Mouse (Mus musculus) limb, embryonic 14.5 days (tissue): Measurements from ENCODE around the gene Igdcc4. TPM values are rescaled to one million over a fixed set of nuclear protein-coding genes. Genes with fewer than 3 reads are reported as not detected.

Experiments
- ATAC-seq: fragments of 200-750 bp; cut with Nextera tagmentation; 2 replicates; pipeline ENCODE4 v1.8.0; 2017; ENCODE audit warnings: low read depth, moderate number of reproducible peaks, moderate TSS enrichment; ENCODE audit not compliant: low FRiP score
- DNase-seq: peaks from one replicate; pipeline ENCODE4 v3.0.0-alpha.2; 2015; ENCODE audit warnings: low spot score
- H3K27ac ChIP-seq: fragments of 300-500 bp; sonication (generic); replicated peaks from 2 replicates; pipeline ENCODE4 v1.5.1; 2014; ENCODE audit warnings: low read depth, mild to moderate bottlenecking, low read length, moderate library complexity, mixed read lengths
- H3K27me3 ChIP-seq: fragments of 300-500 bp; sonication (generic); 2 replicates; pipeline ENCODE4 v1.6.1; 2014; ENCODE audit warnings: low read length, mixed read lengths; ENCODE audit not compliant: control insufficient read depth, insufficient read depth
- H3K36me3 ChIP-seq: fragments of 300-500 bp; sonication (generic); 2 replicates; pipeline ENCODE4 v1.6.1; 2014; ENCODE audit warnings: mild to moderate bottlenecking, low read length, moderate library complexity, mixed read lengths; ENCODE audit not compliant: control insufficient read depth, insufficient read depth
- H3K4me1 ChIP-seq: fragments of 300-500 bp; sonication (generic); 2 replicates; pipeline ENCODE4 v1.6.1; 2014; ENCODE audit warnings: antibody characterized with exemption, low read length, mixed read lengths; ENCODE audit not compliant: control insufficient read depth, insufficient read depth
- H3K4me2 ChIP-seq: fragments of 300-500 bp; sonication (generic); replicated peaks from 2 replicates; pipeline ENCODE4 v1.6.1; 2014; ENCODE audit warnings: low read depth, mild to moderate bottlenecking, low read length, moderate library complexity; ENCODE audit not compliant: severe bottlenecking
- H3K4me3 ChIP-seq: fragments of 300-500 bp; sonication (generic); replicated peaks from 2 replicates; pipeline ENCODE4 v1.5.1; 2014; ENCODE audit warnings: low read length
- H3K9ac ChIP-seq: fragments of 300-500 bp; sonication (generic); 2 replicates; pipeline ENCODE4 v1.6.1; 2014; ENCODE audit warnings: mild to moderate bottlenecking, low read depth, low read length, moderate library complexity; ENCODE audit not compliant: severe bottlenecking
- H3K9me3 ChIP-seq: fragments of 300-500 bp; sonication (generic); 2 replicates; pipeline ENCODE4 v1.6.1; 2016; ENCODE audit warnings: low read length; ENCODE audit not compliant: control insufficient read depth
- POLR2A ChIP-seq: fragments of 200-500 bp; IDR thresholded peaks from 2 replicates; pipeline ENCODE4 v1.8.0; 2012; ENCODE audit warnings: inconsistent platforms, mild to moderate bottlenecking, moderate library complexity, borderline replicate concordance; ENCODE audit not compliant: insufficient read depth, insufficient read length; ENCODE audit errors: extremely low read depth
- WGBS: fragments of 180-500 bp; shearing (Covaris S2); extraction: QIAGEN DNeasy Blood & Tissue Kit; methylation state at CpG from one replicate; pipeline ENCODE4 v1.1.7; 2014; 5-methylcytosine and 5-hydroxymethylcytosine counted together
- polyA plus RNA-seq, 2 experiments: library from polyadenylated mRNA; depleted of rRNA in 1 of 2; stranded (reverse) in 1 of 2; unstranded in 1 of 2; fragments of >200 nt; fragmentation: Nextera tagmentation in 1 of 2; extraction: Ambion mirVana in 1 of 2; gene quantifications; 2 replicates each; pipeline versions ENCODE4 v1.2.1 to v1.2.3; 2012 to 2014

Igdcc4 gene
- polyA plus RNA-seq, 2 experiments = 47.5 to 71.0 TPM

DNA sequence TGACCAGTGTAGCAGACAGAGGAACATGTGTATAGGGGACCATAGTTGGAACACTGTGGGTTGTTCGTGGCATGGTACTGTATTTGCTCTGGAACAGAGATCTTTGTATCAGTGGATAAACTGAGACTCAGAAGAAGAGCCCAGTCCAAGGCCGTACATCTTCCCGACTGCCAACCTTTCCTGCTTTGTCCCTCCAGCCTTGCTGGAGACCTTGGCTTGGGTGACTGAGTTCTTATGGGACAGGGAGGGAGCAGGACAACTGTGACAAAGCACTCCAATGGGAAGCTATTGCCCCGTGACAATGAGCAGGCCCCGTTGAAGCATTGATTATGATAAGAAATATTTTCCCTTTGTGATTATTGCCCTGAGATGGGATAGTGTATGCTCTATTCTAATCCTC, 10.4 kb downstream of the Igdcc4 start:
- DNase-seq = no peak
- H3K4me3 ChIP-seq = no peak overlapping the region
- 92% methylated on average over 5 of the region's 5 CpGs for WGBS
- H3K36me3 ChIP-seq = peaks cover 12% of the 10 kb centered on the region
- no peak for ATAC-seq
- no peaks in the 10 kb centered on the region for H3K27me3 ChIP-seq
- no peak overlapping the region for H3K4me2 ChIP-seq
- no peak overlapping the region for H3K9ac ChIP-seq
- TF ChIP-seq POLR2A = no peak
- H3K27ac ChIP-seq = no peak overlapping the region
- no peaks in the 10 kb centered on the region for H3K9me3 ChIP-seq
- peaks cover 10% of the 10 kb centered on the region for H3K4me1 ChIP-seq

DNA sequence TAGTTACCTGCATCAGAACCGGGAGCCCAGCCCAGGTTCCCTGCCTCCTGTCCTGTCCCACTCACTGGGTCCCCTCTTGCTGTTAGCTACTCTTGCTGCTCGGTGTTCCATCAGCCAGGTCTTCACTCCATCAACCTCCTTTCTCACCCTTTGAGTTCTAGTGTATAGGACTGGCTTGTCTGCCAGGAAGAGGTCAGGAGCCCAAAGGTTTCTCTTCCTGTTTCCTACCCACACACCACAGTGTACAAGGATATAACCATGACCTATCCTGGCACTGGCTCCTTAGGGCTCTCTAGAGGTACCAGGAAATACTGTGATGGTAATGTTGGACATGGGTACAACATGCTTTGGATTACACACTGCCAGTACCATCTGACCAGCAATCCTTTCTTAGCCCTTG, 12.4 kb downstream of the Igdcc4 start:
- 82% methylated on average over 2 of the region's 2 CpGs for WGBS
- no peak overlapping the region for H3K27ac ChIP-seq

DNA sequence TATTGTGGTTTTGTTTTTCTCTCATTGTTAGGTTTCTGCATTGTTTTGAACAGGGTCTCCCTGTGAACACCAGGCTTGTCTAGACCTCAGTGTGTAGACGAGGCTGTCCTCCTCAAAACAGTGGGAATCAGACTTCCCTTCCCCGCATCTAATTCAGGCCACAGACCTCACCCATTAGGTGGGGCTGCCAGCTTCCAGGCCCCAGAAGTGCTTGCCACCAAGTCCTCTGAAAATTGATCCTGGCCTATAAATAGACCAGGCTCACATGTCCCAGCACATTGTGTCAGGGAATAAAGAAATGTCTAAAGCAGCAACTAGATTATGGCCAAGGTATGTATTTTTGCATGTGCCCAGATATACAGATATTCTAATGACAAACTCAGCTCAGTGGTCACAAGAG, 14.6 kb downstream of the Igdcc4 start:
- H3K9ac ChIP-seq = no peak overlapping the region
- no peak for TF ChIP-seq POLR2A
- WGBS = 65% methylated on average over 2 of the region's 2 CpGs
- no peak overlapping the region for H3K27ac ChIP-seq
- no peaks in the 10 kb centered on the region for H3K9me3 ChIP-seq
- peaks cover 37% of the 10 kb centered on the region for H3K36me3 ChIP-seq
- H3K4me1 ChIP-seq = no peaks in the 10 kb centered on the region
- H3K4me2 ChIP-seq = no peak overlapping the region
- no peaks in the 10 kb centered on the region for H3K27me3 ChIP-seq
- ATAC-seq (no peak), DNase-seq (no peak)
- no peak overlapping the region for H3K4me3 ChIP-seq

More for the DNA sequence above, 12.4 kb downstream of the Igdcc4 start:
- Histone ChIP-seq H3K4me2 (no peak overlapping the region), H3K4me1 (peaks cover 10% of the 10 kb centered on the region), H3K27me3 (no peaks in the 10 kb centered on the region), H3K9me3 (no peaks in the 10 kb centered on the region), H3K9ac (no peak overlapping the region), H3K4me3 (no peak overlapping the region), H3K36me3 (peaks cover 30% of the 10 kb centered on the region)
- DNase-seq (no peak), ATAC-seq (no peak)
- no peak for TF ChIP-seq POLR2A

DNA sequence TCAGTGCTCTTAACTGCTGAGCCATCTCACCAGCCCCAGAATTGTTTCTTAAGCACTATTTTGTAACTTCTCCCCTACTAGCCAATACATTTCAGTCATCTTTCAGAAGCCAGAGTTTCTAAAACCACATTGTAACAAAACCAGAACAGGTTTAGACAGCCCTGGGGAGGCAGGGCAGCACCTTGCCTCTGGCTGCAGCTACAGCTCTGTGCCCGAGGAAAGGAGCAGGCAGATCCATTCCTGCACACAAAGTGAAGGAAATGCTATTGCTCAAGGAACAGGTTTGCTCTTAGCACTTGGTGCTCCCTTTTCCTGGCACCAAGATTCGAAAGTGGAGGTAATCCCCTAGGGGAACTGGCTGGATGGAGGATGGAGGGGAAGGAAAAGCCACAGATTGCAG, 16.2 kb downstream of the Igdcc4 start:
- WGBS = 58% methylated on average over 2 of the region's 2 CpGs
- no peak for ATAC-seq
- Histone ChIP-seq H3K4me2 (no peak overlapping the region), H3K9ac (no peak overlapping the region), H3K4me3 (no peak overlapping the region), H3K27ac (no peak overlapping the region), H3K36me3 (peaks cover 43% of the 10 kb centered on the region), H3K27me3 (no peaks in the 10 kb centered on the region), H3K4me1 (no peaks in the 10 kb centered on the region), H3K9me3 (no peaks in the 10 kb centered on the region)
- no peak for TF ChIP-seq POLR2A
- DNase-seq = no peak

DNA sequence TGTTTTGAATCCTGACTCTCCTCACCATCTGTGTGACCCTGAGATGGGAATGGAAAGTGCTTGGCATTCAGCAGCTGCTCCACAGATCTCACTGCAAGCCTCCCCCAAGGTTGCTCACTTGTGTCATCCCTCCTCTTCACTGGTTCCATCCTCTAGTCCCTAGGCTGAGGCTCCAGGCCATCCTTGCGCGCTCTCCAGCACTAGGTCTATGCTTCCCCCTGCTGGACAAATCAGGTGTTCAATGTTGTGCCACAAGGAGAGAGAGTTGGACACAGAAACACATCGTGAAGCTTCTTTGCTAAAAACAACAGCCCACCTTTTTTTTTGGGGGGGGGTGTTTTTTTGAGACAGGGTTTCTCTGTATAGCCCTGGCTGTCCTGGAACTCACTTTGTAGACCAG, 19.6 kb downstream of the Igdcc4 start:
- H3K9ac ChIP-seq = no peak overlapping the region
- no peak for TF ChIP-seq POLR2A
- H3K9me3 ChIP-seq = no peaks in the 10 kb centered on the region
- no peak overlapping the region for H3K4me2 ChIP-seq
- peak; percentile 69 for DNase-seq
- no peaks in the 10 kb centered on the region for H3K27me3 ChIP-seq
- peak; percentile 54; the same call in 1 of the 2 replicates for ATAC-seq
- H3K27ac ChIP-seq = no peak overlapping the region
- WGBS = 7% methylated on average over 3 of the region's 3 CpGs
- peaks cover 61% of the 10 kb centered on the region for H3K36me3 ChIP-seq
- H3K4me1 ChIP-seq = peaks cover 4% of the 10 kb centered on the region; the same call in 1 of the 2 replicates
- H3K4me3 ChIP-seq = no peak overlapping the region

DNA sequence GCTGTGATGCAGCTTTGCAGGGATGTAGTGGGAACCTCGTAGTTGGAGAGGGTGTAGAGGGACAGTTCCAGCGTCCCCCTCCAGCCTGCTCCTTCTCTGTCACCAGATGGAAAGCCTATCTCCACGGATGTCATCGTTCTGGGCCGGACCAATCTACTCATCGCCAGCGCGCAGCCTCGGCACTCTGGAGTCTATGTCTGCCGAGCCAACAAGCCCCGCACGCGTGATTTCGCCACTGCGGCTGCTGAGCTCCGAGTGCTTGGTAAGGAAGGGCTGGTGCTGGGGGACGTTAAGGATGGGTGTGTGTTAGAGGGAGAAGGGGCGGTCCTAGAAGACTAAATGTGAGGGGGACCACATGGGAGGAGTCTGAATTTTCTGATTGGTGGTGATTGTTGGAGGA, 21.3 kb downstream of the Igdcc4 start:
- ATAC-seq = no peak
- no peak for TF ChIP-seq POLR2A
- Histone ChIP-seq H3K27me3 (no peaks in the 10 kb centered on the region), H3K9ac (no peak overlapping the region), H3K36me3 (peaks cover 58% of the 10 kb centered on the region), H3K4me1 (peaks cover 4% of the 10 kb centered on the region; the same call in 1 of the 2 replicates), H3K4me2 (0 out of 2 replicates have a peak overlapping the region, but pooled peaks have one; percentile 17), H3K27ac (no peak overlapping the region), H3K9me3 (no peaks in the 10 kb centered on the region), H3K4me3 (no peak overlapping the region)
- no peak for DNase-seq
- 19% methylated on average over 18 of the region's 18 CpGs for WGBS
